Mouse (Mus musculus) gastrocnemius, postnatal 10 days (tissue): ENCODE measurements around the gene Mlkl. TPM values are rescaled to one million over a fixed set of nuclear protein-coding genes. Genes with fewer than 3 reads are reported as not detected.
A peak's percentile ranks its signal among the peaks of the same experiment; 100 is the strongest.
"Not testable (repeated sequence)": the region's sequence is repeated elsewhere in the genome, so short reads cannot be mapped to it uniquely, and the experiment has no call there.

Experiments used
- DNase-seq: peaks from one replicate; pipeline ENCODE4 v3.0.0; 2021; ENCODE audit warnings: mixed read lengths
- total RNA-seq, 2 experiments: library from RNA; stranded (reverse); gene quantifications; 2 replicates each; pipeline ENCODE4 v1.2.3; 2021

Gene Mlkl
- total RNA-seq, 2 experiments from 2014 or later = 1.1 to 2.6 TPM

- DNase-seq = not testable (repeated sequence)
Observed at GRCm38 (mm10) chr8:111313961-111314360, 24.0 kb downstream of the Mlkl start.

GRCm38 (mm10) chr8:111312758-111313162, 25.2 kb downstream of the Mlkl start:
- DNase-seq = no peak

- not testable (repeated sequence) for DNase-seq
Observed at GRCm38 (mm10) chr8:111310006-111310405, 28.0 kb downstream of the Mlkl start.

- no peak for DNase-seq
Observed at GRCm38 (mm10) chr8:111305031-111305730, 32.8 kb downstream of the Mlkl start.

GRCm38 (mm10) chr8:111304359-111304758, 33.6 kb downstream of the Mlkl start:
- no peak for DNase-seq

- DNase-seq = not testable (repeated sequence)
Observed at GRCm38 (mm10) chr8:111303076-111303803, 34.7 kb downstream of the Mlkl start.

GRCm38 (mm10) chr8:111300597-111301546, 37.1 kb downstream of the Mlkl start:
- DNase-seq = no peak

GRCm38 (mm10) chr8:111299821-111300568, 38.0 kb downstream of the Mlkl start, which contains the start of gene Rfwd3:
Gene Rfwd3 (minus strand): TSS chr8:111300222.
- peak; percentile 93 for DNase-seq

GRCm38 (mm10) chr8:111299363-111299820, 38.6 kb downstream of the Mlkl start:
- DNase-seq = peak; percentile 54

- no peak for DNase-seq
Observed at GRCm38 (mm10) chr8:111298011-111298410, 40.0 kb downstream of the Mlkl start.

GRCm38 (mm10) chr8:111291733-111292132, 46.2 kb downstream of the Mlkl start:
- no peak for DNase-seq

GRCm38 (mm10) chr8:111290586-111290985, 47.4 kb downstream of the Mlkl start:
- DNase-seq = no peak

- no peak for DNase-seq
Observed at GRCm38 (mm10) chr8:111285603-111286002, 52.4 kb downstream of the Mlkl start.

GRCm38 (mm10) chr8:111282093-111282492, 55.9 kb downstream of the Mlkl start:
- DNase-seq = no peak

- no peak for DNase-seq
Observed at GRCm38 (mm10) chr8:111268277-111268676, 69.7 kb downstream of the Mlkl start.

- not testable (repeated sequence) for DNase-seq
Observed at GRCm38 (mm10) chr8:111266161-111266560, 71.8 kb downstream of the Mlkl start.

- no peak for DNase-seq
Observed at GRCm38 (mm10) chr8:111264693-111265220, 73.2 kb downstream of the Mlkl start.

- no peak for DNase-seq
Observed at GRCm38 (mm10) chr8:111261981-111262381, 76.0 kb downstream of the Mlkl start.
